Mouse (Mus musculus): Measurements from ENCODE around the gene Pik3r5. TPM values are rescaled to one million over a fixed set of nuclear protein-coding genes. Genes with fewer than 3 reads are reported as not detected.

Pik3r5 gene
- polyA plus RNA-seq, 1 experiment from 2014 or later = 5.7 TPM

- ATAC-seq (peak; percentile 23), DNase-seq (ENCODE audit: low read depth, low spot score) (peak; percentile 28)
- POLR2A ChIA-PET = no interaction called here
- in situ Hi-C loops (cut with MboI; ENCODE audit: low pct_unique_long_range_greater_than_20kb) = no loop called here
- no peaks in the 10 kb centered on the region for H3K27me3 ChIP-seq
- TF ChIP-seq CTCF (IDR thresholded peaks at IDR 0.05) = no peak
- CTCF ChIA-PET = interaction anchor here (1.6 kb wide), 1 partner anchor 13 kb away, joined by 3 read pairs; no protein-coding TSS in a partner anchor
Observed at GRCm38 (mm10) chr11:68467441-68467840, 35.5 kb downstream of the Pik3r5 start.

GRCm38 (mm10) chr11:68467962-68468612 lies 36.2 kb downstream of the Pik3r5 start:
- CTCF ChIA-PET = interaction anchor here (1.6 kb wide), 1 partner anchor 12 kb away, joined by 3 read pairs; no protein-coding TSS in a partner anchor

GRCm38 (mm10) chr11:68468886-68469285 lies 37.0 kb downstream of the Pik3r5 start:
- no peak for TF ChIP-seq CTCF (IDR thresholded peaks at IDR 0.05)
- in situ Hi-C loops (cut with MboI; ENCODE audit: low pct_unique_long_range_greater_than_20kb) = no loop called here
- ATAC-seq = no peak
- no peaks in the 10 kb centered on the region for H3K27me3 ChIP-seq
- DNase-seq (ENCODE audit: low read depth, low spot score) = no peak
- ChIA-PET CTCF (no interaction called here), POLR2A (no interaction called here)

More at GRCm38 (mm10) chr11:68467962-68468612, 36.2 kb downstream of the Pik3r5 start:
- DNase-seq (ENCODE audit: low read depth, low spot score) = peak; percentile 49
- in situ Hi-C loops (cut with MboI; ENCODE audit: low pct_unique_long_range_greater_than_20kb) = no loop called here
- H3K27me3 ChIP-seq = no peaks in the 10 kb centered on the region
- POLR2A ChIA-PET = no interaction called here
- no peak for TF ChIP-seq CTCF (IDR thresholded peaks at IDR 0.05)
- peak; percentile 52 for ATAC-seq

DNA sequence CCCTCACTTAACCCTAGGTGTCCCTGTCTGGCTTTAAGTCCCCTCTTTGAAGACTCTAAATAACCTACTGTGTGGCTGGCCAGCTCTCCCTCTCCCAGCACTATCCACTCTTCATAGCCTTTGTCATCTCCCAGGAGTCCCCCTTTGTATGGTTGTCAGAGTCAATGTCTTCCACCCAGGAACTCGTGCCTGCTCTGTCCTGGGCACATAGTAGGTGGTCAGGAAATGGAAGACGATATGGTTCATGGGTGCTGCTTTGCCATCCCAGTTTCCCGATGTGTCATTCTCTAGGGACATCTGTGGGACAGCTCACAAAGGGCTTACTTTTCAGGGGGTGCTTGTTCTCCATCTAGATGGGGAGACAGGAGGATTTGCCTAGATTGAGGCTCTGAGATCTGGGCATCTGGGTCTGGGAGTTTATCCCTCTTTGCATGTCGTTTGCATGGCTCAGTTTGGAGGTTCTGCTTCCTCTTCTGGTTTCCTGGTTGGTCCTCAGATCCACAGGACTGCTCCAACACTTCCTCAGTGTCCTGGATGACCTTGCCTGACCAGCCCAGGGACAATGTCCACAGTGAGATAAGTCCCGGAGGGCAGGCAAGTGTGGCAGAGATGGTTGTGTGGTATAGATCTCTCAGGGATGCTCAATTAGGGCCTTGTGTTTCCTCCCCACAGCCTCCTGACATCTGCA lies 40.4 kb downstream of the Pik3r5 start:
- no peak for ATAC-seq
- no peaks in the 10 kb centered on the region for H3K27me3 ChIP-seq
- TF ChIP-seq CTCF (IDR thresholded peaks at IDR 0.05) = no peak
- DNase-seq (ENCODE audit: low read depth, low spot score) = no peak
- CTCF ChIA-PET = interaction anchor here (0.9 kb wide), 1 partner anchor 41 kb away, joined by 3 read pairs; no protein-coding TSS in a partner anchor
- in situ Hi-C loops (cut with MboI; ENCODE audit: low pct_unique_long_range_greater_than_20kb) = no loop called here
- POLR2A ChIA-PET = no interaction called here

DNA sequence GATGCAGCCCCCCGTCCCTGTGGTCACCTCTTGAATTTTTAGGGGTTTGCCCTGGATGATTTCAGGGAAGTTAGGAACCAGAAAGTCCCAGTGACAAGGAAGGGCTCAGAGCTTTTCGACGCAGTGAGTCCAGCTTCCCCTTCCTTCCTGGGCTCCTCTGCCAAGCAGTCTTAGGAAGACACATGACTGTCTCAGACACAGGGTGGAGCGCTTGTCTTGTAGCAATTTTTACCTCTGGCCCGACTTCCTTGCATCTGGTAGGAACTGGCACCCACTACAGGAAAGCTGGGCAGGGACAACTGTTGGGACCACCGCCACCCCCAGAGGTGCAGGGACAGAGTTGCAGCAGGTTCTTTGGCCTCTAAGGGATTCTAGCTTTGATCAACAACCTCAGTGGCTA lies 42.7 kb downstream of the Pik3r5 start:
- H3K27me3 ChIP-seq = no peaks in the 10 kb centered on the region
- ATAC-seq (no peak), DNase-seq (ENCODE audit: low read depth, low spot score) (no peak)
- no peak for TF ChIP-seq CTCF (IDR thresholded peaks at IDR 0.05)
- CTCF ChIA-PET = interaction anchor here (2.1 to 2.5 kb wide), 2 partner anchors 10 to 43 kb away, joined by 7 to 11 read pairs; partner anchors contain the start of gene Pik3r5
- in situ Hi-C loops (cut with MboI; ENCODE audit: low pct_unique_long_range_greater_than_20kb) = no loop called here
- POLR2A ChIA-PET = no interaction called here

DNA sequence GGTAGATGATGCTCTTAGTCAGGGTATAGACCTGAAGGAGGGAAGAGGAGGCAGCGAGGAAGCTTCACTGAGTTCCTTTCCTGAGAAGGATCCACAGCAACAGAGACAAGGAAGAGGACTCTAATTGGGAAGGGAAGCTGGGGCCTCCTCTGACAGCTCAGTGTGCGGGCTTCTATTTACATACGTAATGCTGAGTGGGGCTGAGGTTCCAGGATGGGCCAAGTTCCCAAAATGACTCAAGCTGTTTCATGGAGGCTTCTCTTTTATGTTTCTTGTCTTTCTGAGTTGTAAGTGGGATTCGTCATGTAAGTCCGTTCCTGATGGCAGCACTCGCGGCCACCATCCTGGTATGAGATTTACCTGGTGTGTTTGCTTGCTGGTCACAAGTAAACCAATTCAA lies 43.8 kb downstream of the Pik3r5 start:
- DNase-seq (ENCODE audit: low read depth, low spot score) (no peak), ATAC-seq (no peak)
- H3K27me3 ChIP-seq = no peaks in the 10 kb centered on the region
- ChIA-PET CTCF (interaction anchor here (2.1 to 2.5 kb wide), 2 partner anchors 9 to 44 kb away, joined by 7 to 11 read pairs; partner anchors contain the start of gene Pik3r5), POLR2A (no interaction called here)
- no peak for TF ChIP-seq CTCF (IDR thresholded peaks at IDR 0.05)
- in situ Hi-C loops (cut with MboI; ENCODE audit: low pct_unique_long_range_greater_than_20kb) = loop anchor here (5.0 kb wide), 1 partner anchor 38 kb away; no protein-coding TSS in a partner anchor

DNA sequence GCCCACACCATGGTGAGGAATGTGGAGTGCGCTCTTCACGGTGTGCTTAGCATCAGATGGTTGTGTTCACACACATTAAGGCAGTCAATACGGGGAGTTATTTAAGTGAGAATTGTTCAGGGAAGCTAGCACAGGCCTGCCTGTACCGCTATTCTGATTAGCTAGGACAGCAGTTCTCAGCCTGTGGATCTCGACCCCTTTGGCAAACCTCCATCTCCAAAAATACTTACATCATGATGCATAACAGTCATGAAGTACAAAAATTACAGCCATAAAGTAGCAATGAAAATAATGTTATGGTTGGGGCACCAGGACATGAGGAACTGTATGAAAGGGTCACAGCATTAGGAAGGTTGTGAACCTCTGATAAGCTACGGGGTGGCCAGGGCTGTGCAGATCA lies 45.7 kb downstream of the Pik3r5 start:
- ATAC-seq = no peak

DNA sequence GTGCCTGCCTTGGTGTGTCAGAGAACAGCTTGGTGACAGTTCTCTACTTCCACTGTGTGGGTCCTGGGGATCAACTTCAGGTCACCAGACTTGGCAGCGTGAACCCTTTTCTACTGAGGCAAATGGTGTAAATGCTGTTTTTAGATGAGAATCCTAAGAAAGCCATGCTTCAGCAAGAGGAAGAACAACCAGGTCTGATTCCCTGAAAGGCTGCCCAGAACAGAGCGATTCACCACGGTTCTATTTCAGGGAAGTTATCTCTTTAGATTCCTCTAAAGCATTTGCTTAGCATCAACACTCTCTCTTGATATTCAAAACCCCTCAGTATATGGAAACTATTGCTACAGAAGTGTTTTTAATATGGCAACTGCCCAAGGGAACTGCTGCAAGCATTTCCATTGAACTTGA lies 46.7 kb downstream of the Pik3r5 start:
- DNase-seq (ENCODE audit: low read depth, low spot score) = no peak
- ATAC-seq = no peak
- ChIA-PET POLR2A (no interaction called here), CTCF (interaction anchor here (3.6 kb wide), 1 partner anchor 46 kb away, joined by 11 read pairs; the partner anchor contains the start of gene Pik3r5)
- in situ Hi-C loops (cut with MboI; ENCODE audit: low pct_unique_long_range_greater_than_20kb) = loop anchor here (5.0 kb wide), 1 partner anchor 41 kb away; no protein-coding TSS in a partner anchor
- TF ChIP-seq CTCF (IDR thresholded peaks at IDR 0.05) = no peak
- no peaks in the 10 kb centered on the region for H3K27me3 ChIP-seq

More for the DNA sequence above, 45.7 kb downstream of the Pik3r5 start:
- no peaks in the 10 kb centered on the region for H3K27me3 ChIP-seq
- no peak for TF ChIP-seq CTCF (IDR thresholded peaks at IDR 0.05)
- in situ Hi-C loops (cut with MboI; ENCODE audit: low pct_unique_long_range_greater_than_20kb) = loop anchor here (5.0 kb wide), 1 partner anchor 40 kb away; no protein-coding TSS in a partner anchor
- CTCF ChIA-PET = no interaction called here
- POLR2A ChIA-PET = no interaction called here
- no peak for DNase-seq (ENCODE audit: low read depth, low spot score)

GRCm38 (mm10) chr11:68480660-68481059 lies 48.7 kb downstream of the Pik3r5 start:
- TF ChIP-seq CTCF (IDR thresholded peaks at IDR 0.05) = peak; percentile 69
- CTCF ChIA-PET = interaction anchor here (0.8 to 3.6 kb wide), 2 partner anchors 48 to 61 kb away, joined by 3 to 11 read pairs; partner anchors contain the start of gene Pik3r5
- in situ Hi-C loops (cut with MboI; ENCODE audit: low pct_unique_long_range_greater_than_20kb) = no loop called here
- DNase-seq (ENCODE audit: low read depth, low spot score) (no peak), ATAC-seq (no peak)
- POLR2A ChIA-PET = no interaction called here
- no peaks in the 10 kb centered on the region for H3K27me3 ChIP-seq

DNA sequence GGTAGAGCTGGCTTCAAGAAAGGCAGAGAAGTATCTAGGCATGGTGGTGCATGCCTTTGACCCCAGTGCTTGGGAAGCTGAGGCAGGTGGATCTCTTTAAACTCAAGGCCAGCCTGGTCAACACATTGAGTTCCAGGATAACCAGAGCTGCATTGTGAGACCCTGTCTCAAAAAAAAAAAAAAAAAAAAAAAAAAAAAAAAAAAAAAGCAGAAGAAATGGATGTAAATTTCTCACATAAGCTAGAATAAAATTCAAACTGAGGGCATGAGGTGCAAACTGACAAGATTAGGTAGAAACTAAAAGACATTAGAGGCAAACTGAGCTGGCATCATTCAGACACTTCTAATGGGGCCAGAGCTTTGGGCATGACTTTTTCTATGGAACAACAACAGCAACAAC lies 50.1 kb downstream of the Pik3r5 start:
- POLR2A ChIA-PET = interaction anchor here (0.6 kb wide), 1 partner anchor 99 kb away, joined by 3 read pairs; no protein-coding TSS in a partner anchor
- no peak for DNase-seq (ENCODE audit: low read depth, low spot score)

More for the DNA sequence above, 50.1 kb downstream of the Pik3r5 start:
- no peak for TF ChIP-seq CTCF (IDR thresholded peaks at IDR 0.05)
- ATAC-seq = no peak
- CTCF ChIA-PET = interaction anchor here (0.8 to 3.6 kb wide), 2 partner anchors 50 to 51 kb away, joined by 3 to 11 read pairs; partner anchors contain the start of gene Pik3r5
- H3K27me3 ChIP-seq = no peaks in the 10 kb centered on the region
- in situ Hi-C loops (cut with MboI; ENCODE audit: low pct_unique_long_range_greater_than_20kb) = no loop called here

Data from Patski (cell line).